Mouse (Mus musculus): ENCODE data around the gene Arhgef25.

DNA sequence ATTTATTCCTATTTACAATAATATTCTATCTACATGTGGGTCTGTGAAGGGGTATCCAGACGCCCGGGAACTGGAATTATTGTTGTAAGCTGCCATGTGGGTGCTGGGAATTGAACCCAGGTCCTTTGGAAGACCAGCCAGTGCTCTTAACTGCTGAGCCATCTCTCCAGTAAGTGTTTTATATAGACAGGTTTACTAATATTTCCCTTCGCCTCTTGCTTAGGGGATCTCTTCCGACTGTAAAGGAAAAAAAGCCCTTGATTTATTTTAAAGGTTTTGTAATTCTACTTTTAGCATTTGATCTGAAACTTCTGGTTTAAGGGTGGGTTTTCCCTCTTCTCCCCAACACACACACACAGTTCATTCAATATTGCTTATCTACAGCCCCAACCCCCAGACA, 25.7 kb downstream of the Arhgef25 start:
- TF ChIP-seq CTCF (IDR thresholded peaks at IDR 0.05; ENCODE audit: borderline replicate concordance, control insufficient read depth, extremely low read depth, insufficient read depth, low read length, poor library complexity): no peak
- no peak for TF ChIP-seq POLR2A (IDR thresholded peaks at IDR 0.05; ENCODE audit: control insufficient read depth, extremely low read depth, insufficient read depth, low read length, poor library complexity)

All from thymus, adult 2 months (tissue).